Mouse (Mus musculus) spleen, postnatal 36 days (tissue): ENCODE measurements around the gene Slc35e3.
A peak's percentile ranks its signal among the peaks of the same experiment; 100 is the strongest.
"Not testable (repeated sequence)": the region's sequence is repeated elsewhere in the genome, so short reads cannot be mapped to it uniquely, and the experiment has no call there.

Source experiments
- DNase-seq, 2 experiments: peaks; one replicate each; pipeline ENCODE4 v3.0.0; 2022; ENCODE audit warnings: low spot score in 2 of 2, mixed read lengths in 1 of 2

Slc35e3 gene

DNA sequence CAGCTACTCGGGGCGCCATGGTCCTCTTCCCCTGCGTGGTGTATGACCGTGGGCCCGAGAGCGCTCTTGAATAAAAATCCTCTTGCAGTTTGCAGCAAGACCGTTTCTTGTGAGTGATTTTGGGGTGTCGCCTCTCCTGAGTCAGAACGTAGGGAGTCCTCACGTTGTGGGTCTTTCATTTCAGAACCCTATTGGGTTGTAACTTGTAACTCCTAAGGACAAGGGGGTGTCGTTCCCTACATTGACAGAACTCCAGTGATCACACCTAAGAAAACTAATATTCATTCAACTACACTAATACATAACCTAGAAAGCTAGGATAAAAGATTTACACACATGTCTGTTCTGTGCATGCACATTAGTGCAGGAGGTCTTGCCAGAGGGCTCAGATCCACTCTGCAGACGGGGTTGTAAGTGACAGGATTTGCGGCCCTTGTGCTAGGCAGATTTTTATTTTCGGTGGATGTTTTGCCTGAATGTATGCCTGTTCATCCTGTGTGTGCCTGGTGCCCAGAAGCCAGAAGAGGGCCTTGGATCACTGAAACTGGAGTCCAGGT, 3.7 kb upstream of the Slc35e3 start:
- no peak for DNase-seq

DNA sequence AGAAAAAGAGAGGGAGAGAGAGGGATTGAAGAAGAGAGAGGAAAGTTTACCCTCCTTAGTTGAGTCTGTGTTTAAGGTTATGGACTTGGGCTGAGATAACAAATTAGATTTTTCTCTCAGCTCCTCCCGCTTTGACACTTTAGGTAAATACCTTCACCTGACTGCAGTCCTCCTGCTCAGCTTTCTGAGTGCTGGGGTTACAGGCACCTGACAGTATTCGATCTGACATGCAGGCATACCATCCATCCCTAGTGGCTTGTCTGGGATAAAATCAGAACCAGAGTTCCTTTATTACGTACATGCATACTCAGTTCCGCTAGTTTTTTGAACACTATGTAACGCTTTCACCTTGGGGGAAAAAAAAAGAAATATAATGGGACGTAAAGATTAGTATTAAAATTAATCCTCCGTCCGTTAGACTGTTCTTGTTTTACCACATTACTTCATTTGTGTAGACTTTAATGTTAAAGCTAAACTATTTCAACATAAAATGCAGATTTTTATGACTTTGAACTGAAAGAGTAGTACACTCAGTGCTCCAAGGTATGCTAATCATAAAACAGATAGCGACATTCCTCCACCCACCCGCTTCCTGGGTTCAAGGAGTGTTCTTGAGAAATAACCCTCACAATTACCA, 3.0 kb upstream of the Slc35e3 start:
- no peak for DNase-seq

DNA sequence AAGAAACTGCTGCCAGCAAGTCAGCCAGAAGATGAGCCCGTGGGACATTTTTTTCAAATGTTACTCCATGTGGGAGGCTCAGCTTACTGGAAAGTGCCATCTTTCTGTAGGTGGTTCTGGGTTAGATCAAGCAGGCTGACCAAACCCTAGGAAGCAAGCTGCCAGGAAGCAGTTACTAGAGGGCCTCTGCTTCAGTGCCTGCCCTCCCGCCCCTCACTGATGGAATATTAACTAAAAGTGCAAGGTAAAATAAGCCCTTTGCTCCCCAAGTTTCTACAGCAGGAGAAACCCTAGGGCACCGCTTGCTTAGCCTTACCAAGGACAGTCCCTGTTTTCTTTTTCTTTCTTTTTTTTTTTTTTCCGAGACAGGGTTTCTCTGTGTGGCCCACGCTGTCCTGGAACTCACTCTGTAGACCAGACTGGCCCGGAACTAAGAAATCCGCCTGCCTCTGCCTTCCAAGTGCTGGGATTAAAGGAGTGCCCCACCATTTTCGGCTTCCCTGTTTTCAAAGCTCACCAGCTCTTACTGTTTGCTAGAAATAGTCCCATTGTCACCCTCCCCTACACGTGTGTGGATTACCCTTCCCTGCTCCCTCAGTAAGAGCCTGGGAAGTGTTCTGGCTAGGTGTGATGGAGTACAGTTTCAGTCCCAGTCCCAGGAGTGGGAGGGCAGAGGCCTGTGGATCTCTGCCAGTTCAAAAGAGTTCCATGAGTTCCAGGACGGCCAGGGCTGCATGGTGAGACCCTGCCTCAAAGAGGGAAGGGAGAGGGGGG, 2.3 kb upstream of the Slc35e3 start:
- DNase-seq: no peak

DNA sequence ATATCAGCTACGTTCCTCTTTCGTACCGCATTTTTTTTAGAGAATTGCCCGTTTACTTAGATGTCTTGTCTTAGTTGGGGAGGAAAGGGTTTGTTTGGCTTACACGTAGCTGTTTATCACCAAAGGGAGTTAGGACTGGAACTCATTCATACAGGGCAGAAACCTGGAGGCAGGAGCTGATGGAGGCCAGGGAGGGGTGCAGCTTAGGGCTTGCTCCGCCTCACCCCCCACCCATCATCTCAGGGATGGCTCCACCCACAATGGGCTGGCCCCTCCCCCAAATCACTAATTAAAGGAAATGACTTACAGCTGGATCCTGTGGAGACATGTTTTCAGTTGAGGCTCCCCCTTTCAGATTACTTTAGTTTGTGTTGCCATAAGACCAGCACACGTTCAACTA, 1.5 kb upstream of the Slc35e3 start:
- DNase-seq: peak; percentile 18 to 26

DNA sequence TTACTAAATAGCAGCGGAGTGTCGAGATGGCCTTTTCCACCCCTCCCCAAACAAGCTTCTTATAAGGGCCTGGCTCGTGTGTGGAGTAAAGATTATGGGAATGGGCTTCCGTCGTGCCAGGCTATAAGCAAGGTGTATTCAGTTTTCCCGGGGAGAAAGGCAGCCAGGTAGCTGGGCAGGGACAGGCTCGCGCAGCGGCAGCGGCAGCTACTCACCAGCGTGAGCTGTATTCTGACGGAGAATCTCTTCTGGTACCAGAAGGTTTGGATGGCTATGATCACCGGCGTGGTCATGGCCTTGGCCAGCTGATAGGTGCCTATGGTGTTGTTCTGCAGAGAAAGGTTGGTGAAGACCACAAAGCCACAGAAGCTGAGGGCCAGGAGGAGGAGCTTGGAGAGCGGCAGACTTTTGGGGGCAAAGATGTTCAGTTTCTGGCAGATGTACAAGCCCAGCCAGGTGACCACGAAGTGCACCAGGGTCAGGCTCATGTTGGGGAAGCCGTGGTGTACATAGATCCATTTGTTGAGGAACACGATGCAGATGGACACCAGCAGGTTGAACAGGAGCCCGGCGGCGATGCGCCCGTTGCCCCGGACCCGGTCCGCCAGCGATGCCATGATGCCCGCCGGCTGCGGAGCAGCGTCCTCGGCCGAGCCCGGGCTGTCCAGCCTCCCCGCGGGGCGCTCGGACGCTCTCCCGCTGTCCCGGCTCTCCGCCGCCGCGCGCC, 432 bp downstream of the Slc35e3 start:
- DNase-seq: not testable (repeated sequence)

DNA sequence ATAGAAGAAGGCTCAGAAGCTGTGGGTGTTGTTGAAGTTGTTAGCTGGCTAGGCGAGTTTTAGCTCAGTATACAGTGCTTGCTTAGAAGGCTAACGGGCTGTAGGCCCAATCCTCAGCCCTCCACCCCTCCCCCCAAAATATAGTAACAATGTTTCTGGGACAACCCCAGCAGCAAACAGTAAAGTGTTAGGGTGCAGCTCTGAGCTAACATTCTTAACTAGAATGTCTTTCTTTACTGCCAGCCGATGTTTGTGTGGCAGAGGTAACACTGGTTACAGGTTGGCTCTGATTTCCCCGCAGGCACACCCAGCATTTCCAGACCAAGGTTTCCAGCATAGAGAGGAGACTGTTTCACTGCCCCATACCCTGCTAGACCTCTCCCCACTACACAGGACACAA, 2.2 kb downstream of the Slc35e3 start:
- no peak for DNase-seq

DNA sequence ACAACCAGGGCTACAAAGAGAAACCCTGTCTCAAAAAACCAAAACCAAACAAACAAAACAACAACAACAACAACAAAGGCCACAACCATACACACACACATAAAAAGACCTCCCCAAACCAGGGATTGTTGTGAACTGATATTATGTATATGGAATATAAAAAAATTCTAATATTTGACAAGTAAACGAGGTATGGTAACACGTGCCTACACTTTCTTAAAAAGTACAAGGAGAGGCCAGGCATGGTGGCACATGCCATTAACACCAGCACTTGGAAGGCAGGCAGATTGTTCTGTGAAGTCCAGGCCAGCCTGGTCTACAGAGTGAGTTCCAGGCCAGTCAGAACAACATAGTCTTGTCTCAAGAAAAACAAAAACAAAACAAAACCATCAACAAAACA, 3.0 kb downstream of the Slc35e3 start:
- no peak for DNase-seq

DNA sequence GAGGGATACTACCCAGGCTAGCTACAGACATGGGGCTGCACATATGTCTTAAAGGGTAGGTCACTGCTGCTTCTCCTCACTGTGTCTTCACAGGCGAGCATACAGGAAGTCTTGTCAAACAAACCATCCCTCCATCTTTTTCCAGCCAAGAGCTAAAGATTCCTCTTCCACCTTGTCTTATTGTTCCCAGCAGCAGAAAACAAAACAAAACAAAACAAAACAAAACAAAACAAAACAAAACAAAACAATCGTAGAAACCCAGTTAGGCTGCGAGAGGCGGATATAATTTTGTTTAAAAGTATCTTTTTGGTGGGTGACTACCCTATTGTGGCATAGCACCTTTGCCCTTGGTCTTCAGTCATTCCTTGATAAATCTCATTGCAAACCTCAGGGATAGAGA, 3.5 kb downstream of the Slc35e3 start:
- DNase-seq: no peak

DNA sequence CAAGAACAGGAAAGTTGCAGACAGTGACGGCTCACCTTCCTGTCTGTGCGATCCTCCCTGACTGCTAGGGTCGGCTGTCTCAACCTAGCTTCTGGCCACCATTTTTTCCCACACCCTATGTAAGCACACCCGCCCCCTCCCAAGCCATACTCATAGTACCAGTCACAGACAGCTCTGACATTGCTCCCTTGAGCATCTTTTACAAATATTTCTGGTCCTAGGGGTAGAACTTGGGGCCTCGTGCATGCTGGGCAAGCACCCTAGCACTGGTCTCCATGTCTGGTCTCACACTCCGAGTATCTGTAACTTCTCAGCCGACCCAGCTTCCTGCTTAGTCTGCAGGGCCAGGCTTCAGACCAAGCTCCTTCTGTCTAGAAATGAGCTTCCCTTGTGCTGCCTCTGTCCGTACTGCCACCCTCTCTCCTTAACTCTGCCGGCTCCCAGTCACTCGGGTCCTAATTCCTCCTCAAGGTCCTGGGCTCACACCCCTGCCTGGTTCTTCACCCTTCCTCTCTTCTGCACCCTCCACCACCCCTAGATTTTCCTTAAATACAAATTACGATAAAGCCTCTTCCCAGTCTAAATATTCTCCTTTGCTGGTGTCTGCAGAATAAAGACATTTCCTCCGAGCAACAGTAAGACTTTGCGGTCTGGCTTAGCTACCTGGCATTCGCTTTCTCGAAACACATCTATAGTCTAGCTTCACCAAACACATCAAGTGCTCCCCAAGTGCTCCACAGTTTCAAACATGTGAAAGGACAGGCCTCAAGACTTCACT, 4.3 kb downstream of the Slc35e3 start:
- DNase-seq: no peak

DNA sequence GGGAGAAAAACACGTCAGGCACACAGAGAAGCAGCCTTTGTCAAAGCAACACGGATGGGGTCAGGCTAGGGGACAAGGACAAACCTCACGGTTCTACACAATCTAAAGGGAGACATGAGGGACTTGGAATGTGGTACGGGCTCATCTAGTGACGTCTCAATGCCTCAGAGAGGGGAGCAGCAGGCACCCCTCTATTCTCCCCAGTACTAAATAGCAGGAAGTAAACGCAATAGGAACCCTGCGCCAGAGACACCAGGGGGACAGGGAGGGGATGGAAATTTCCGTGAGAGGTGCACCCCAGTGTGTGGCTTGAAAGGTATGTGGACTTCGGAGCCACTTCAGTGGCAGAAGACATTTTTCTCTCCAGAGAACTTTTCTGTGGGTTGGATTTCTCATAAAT, 5.2 kb downstream of the Slc35e3 start:
- DNase-seq: no peak

DNA sequence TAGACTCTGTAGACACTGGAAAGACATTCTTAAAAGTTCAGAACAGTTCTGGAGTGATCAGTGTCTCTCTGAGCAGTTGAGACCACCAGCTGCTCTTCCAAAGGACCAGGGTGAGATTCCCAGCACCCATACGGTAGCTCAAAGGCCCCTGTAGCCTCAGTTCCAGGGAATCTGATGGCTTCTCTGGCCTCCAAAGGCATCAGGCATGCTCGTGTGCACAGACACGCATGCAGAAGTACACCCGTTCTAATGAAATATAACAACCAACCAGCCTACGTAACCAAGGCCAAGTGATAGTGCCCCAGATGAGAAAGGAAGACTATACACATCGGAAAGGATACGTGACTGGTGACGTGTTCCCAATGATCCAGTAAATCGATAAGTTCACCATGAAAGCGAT, 6.0 kb downstream of the Slc35e3 start:
- no peak for DNase-seq

DNA sequence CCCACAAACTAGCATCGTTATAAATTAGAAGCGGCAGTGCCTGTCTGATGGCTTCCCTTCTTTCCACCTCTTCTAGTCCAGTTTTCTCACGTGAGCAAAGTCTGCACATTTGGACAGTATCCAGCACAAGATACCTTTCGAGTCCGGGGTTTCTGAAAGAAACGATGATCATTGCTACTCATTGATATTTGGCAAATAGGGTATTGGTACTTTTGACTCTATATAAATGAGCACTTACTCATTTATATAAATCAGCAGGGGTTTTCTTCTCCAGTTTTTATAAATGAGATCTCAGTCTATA, 6.6 kb downstream of the Slc35e3 start:
- DNase-seq: no peak

DNA sequence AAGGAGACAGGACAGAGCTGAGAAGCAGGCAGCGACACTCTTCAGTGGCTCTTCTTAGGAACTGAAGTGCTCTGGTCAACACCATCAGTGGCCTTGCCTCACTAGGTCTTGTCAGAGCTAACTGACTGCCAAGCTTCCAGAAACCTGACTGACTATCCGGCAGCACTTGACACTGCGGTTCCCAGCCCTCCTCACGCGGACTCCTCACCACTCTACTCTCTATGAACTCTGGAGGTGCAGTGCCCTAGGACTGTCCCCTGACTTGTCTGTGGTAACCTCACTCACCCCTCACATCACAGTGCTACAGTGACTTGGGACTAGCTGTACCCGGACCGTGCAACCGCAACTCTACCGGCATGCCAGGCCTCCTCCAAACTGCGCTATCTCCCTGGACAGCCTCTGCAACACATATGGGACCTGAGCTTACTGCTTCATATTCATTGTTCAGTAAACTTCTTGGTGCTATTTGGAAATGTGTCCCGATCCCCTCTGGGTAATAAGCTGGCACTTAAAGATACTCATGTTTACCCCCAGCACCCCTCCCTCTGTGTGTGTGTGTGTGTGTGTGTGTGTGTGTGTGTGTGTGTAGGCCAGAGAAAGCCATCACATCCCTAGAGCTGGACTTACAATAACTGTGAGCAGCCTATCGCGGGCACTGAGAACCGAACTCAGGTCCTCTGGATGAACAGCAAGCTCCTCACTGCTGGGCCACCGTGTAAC, 7.1 kb downstream of the Slc35e3 start:
- no peak for DNase-seq

DNA sequence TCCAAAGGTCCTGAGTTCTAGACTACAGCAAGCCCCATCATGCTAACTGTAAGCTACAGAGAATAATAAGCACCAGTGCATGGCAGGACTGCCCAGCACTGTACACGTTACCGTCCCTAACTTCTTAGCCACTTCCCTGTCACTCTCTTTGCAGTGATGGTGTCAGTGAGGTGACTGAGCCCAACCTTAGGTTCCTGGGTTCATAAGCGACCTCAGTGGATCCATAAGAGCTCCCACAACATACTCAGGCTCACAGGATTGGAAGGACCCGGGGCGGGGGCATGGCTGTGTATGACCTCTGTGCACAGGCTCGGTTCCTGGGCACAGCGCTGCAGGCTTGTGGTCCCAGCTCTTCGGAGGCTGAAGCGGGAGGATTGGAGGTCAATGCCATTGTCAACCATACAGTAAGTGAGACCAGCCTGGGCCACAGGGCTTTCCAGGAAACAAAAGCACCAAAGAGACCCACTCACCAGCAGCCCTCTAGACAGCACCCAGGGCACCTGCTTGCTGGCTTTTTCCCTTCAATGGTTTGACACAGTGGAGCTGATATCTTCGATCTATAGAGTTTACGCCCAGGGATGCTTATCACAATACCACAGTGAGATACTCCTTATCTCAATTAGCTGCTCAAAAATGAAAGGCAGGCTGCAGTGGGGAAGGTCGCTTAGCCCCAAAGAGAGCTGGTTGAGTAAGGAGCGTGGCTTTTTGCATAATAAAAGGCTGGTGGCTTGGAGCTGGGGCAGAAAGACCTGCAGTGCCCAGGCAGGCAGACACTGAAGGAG, 7.8 kb downstream of the Slc35e3 start:
- no peak for DNase-seq

DNA sequence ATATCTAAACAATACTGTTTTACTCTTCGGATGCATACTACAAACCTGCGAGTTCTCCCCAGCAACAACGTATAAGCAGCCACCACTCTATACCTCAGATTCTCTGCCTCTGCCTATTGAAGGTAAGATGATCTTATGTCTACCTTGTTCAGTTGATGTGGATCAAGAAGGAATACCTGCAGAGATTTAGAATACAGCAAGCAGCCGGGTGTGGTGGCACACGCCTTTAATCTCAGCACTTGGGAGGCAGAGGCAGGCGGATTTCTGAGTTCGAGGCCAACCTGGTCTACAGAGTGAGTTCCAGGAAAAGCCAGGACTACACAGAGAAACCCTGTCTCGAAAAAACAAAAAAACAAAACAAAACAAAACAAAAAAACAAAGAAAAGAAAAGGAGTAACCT, 8.7 kb downstream of the Slc35e3 start:
- DNase-seq: not testable (repeated sequence)

DNA sequence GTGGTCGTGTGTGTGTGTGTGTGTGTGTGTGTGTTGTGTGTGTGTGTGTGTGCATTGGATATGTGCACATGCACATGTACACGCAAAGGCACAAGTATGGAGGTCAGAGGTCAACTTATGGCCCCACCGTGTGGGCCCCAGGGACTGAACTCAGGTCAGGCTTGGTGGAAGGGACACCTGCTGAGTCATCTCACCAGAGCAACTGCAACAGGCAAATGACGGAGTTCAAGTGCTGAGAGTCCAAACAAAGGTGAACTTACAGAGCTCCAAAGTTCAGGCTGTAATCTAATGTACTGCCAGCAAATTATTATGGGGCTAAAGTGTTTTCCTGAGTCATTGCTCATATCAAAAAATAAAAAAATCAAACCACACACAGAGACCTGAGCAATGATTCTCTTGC, 9.1 kb downstream of the Slc35e3 start:
- no peak for DNase-seq

DNA sequence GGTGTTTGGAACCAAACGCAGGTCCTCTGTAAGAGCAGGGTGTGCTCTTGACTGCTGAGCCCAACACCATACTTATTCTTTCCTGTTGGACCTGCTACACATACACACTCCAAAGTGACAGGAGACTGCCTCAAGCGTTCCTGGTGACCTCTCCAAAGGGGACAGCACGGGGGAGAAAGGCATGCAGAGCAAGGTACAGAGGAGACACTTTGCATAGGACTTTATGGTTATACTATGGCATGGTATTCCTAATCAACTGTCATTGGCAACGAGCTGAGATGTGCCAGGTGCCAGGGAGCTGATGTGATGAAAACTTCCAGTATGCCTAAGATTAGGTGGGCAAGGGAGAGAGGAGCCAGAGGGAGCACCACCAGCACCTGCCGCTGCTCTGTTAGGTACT, 9.6 kb downstream of the Slc35e3 start:
- DNase-seq: no peak

DNA sequence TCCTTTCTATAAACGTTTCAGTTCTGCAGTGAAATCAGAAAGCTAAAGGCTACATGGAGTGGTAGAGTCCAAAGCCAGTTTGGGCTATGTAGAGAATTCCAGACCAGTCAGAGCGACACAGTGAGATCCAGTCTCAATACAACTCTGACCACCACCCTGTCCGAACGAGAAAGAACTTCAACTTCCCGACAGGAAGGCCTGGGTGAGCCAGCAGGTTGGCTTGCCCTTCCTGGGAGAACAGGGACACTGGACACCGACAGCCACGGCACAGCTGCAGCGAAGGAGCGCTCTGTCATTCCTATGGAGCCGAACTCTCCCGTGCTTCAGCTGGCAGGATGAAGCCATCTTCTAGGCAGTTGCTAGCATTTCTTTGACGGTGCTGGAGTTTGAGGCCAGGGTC, 10.8 kb downstream of the Slc35e3 start:
- not testable (repeated sequence) for DNase-seq

DNA sequence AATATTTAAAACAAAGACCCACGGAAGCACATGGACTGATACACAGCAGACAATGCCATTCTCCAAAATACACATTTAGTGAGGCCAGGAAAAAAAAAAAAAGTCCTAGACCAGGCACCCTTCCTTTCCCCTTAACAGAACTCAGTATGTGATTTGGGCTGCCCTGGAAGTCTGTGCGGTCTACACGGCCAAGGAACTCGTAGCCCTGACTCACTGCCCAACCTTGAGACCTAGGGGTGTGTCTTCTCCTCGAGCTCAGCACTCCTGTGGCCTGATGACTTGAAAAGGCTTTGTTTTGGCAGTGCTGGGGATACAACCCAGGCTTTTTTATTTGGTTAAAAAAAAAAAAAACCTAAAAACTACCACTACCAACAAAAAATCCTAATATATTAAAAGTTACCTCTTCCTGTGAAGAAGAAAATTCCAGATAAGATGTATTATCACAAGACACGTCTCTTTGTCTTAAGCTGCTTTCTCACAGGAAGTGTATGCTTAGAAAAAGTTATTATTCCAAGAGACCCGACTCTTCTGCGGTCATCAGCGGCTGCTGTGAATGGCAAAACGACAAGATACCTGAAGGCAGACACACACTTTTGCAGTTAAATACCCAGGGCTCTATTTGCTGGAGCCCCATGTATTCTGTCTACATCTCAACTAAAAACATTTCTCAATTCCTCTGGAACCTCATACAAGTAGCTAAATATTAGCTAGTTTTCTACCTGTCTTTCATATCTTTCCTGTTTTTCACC, 11.9 kb downstream of the Slc35e3 start:
- not testable (repeated sequence) for DNase-seq

DNA sequence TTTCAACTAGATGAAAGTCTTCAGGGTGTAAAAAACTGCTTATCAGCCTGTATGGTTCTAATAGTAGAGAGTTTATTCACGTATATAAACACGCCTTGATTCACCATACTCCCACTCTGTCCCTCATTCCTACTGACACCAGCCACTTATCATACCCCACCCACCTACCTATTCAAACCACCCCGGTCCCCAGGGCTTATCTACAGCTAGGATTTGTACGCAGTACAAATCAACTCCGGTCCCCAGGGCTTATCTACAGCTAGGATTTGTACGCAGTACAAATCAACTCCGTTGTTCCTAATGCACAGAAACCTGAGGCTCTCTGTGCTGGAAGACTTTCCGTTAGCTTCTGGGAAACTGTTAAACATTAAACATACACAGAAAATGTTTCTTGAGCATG, 12.5 kb downstream of the Slc35e3 start:
- DNase-seq: not testable (repeated sequence)
